Mouse (Mus musculus) forebrain, embryonic 13.5 days (tissue): ENCODE data around the gene Pcif1. TPM values are rescaled to one million over a fixed set of nuclear protein-coding genes. Genes with fewer than 3 reads are reported as not detected.
A peak's percentile ranks its signal among the peaks of the same experiment; 100 is the strongest.
"Not testable (repeated sequence)": the region's sequence is repeated elsewhere in the genome, so short reads cannot be mapped to it uniquely, and the experiment has no call there.

Experiments
- ATAC-seq: fragments of 200-750 bp; cut with Nextera tagmentation; 2 replicates; pipeline ENCODE4 v1.8.0; 2017
- H3K27ac ChIP-seq: fragments of 300-500 bp; sonication (generic); 2 replicates; pipeline ENCODE4 v1.5.1; 2015; ENCODE audit warnings: inconsistent platforms, mild to moderate bottlenecking, moderate library complexity
- H3K27me3 ChIP-seq: fragments of 300-500 bp; sonication (generic); 2 replicates; pipeline ENCODE4 v1.6.1; 2015; ENCODE audit warnings: mild to moderate bottlenecking, inconsistent platforms
- H3K36me3 ChIP-seq: fragments of 300-500 bp; sonication (generic); 2 replicates; pipeline ENCODE4 v1.6.1; 2015; ENCODE audit warnings: mild to moderate bottlenecking, inconsistent platforms; ENCODE audit not compliant: poor library complexity, severe bottlenecking
- H3K4me1 ChIP-seq: fragments of 300-500 bp; sonication (generic); 2 replicates; pipeline ENCODE4 v1.6.1; 2015; ENCODE audit warnings: inconsistent platforms
- H3K4me2 ChIP-seq: fragments of 300-500 bp; sonication (generic); 2 replicates; pipeline ENCODE4 v1.6.1; 2015; ENCODE audit warnings: inconsistent platforms, mild to moderate bottlenecking, moderate library complexity
- H3K4me3 ChIP-seq: fragments of 300-500 bp; sonication (generic); 2 replicates; pipeline ENCODE4 v1.5.1; 2015; ENCODE audit warnings: mild to moderate bottlenecking, inconsistent platforms
- H3K9ac ChIP-seq: fragments of 300-500 bp; sonication (generic); 2 replicates; pipeline ENCODE4 v1.6.1; 2015; ENCODE audit warnings: mild to moderate bottlenecking, inconsistent platforms
- H3K9me3 ChIP-seq: fragments of 300-500 bp; sonication (generic); replicated peaks from 2 replicates; pipeline ENCODE4 v1.6.1; 2016; ENCODE audit warnings: inconsistent platforms
- WGBS: fragments of 180-500 bp; shearing (Covaris S2); methylation state at CpG from one replicate; pipeline ENCODE4 v1.1.7; 2015; 5-methylcytosine and 5-hydroxymethylcytosine counted together
- polyA plus RNA-seq: library from polyadenylated mRNA; unstranded; fragments of >200 nt; fragmentation: Nextera tagmentation; extraction: Ambion mirVana; gene quantifications from 2 replicates; pipeline ENCODE4 v1.2.1, GENCODE M21; 2015

The Pcif1 gene
- polyA plus RNA-seq, 1 experiment from 2014 or later = 101 TPM

DNA sequence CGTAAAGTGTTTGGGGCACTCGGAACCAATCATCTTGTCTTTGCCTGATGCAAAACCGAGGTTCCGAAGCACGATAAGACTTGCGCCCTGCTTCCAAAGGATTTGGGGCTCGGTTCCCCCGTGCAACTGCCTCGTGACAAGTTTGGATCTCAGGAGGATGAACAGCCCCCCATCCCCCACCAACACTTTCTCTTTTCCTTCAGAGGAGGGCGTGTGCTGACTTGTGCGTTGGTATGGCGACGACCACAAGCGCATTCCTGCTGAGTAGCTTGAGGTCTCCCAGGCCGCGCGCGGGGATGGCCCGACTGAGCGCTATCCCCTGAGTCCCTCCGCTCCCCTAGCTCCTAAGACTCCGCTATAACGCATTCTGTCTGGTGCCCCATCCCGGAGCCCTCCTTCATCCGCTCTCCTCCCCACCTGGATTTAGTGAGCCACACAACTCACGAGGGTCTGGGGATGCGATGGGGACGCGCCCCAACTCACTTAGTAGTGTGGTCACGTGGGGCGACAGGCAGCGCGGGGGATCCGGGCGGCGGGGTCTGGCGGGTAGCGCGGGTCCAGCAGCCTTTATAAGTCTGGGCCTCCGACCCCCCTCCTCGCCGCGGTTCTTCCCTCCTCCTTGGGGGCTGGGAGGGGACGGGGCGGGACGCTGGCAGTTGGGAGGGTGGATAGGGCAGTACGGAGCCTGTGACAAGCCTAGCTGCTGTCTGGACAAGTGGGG lies 21.8 kb upstream of the Pcif1 start, which contains the start of gene Pltp:
Pltp (minus strand) TSS at position 611 of the 721 bp plus-strand sequence.
- H3K4me1 ChIP-seq = peaks cover 28% of the 10 kb centered on the region
- H3K27ac ChIP-seq = no peak within 1 kb of the TSS
- WGBS = under 1% methylated on average over 47 of the region's 47 CpGs
- no peaks in the 10 kb centered on the region for H3K36me3 ChIP-seq
- peaks cover 56% of the 10 kb centered on the region for H3K27me3 ChIP-seq
- peak; percentile 74 for ATAC-seq
- peak within 1 kb of the TSS; percentile 96 for H3K4me2 ChIP-seq
- H3K9ac ChIP-seq = peak within 1 kb of the TSS; percentile 61
- peak within 1 kb of the TSS; percentile 49 for H3K4me3 ChIP-seq
- no peaks in the 10 kb centered on the region for H3K9me3 ChIP-seq

DNA sequence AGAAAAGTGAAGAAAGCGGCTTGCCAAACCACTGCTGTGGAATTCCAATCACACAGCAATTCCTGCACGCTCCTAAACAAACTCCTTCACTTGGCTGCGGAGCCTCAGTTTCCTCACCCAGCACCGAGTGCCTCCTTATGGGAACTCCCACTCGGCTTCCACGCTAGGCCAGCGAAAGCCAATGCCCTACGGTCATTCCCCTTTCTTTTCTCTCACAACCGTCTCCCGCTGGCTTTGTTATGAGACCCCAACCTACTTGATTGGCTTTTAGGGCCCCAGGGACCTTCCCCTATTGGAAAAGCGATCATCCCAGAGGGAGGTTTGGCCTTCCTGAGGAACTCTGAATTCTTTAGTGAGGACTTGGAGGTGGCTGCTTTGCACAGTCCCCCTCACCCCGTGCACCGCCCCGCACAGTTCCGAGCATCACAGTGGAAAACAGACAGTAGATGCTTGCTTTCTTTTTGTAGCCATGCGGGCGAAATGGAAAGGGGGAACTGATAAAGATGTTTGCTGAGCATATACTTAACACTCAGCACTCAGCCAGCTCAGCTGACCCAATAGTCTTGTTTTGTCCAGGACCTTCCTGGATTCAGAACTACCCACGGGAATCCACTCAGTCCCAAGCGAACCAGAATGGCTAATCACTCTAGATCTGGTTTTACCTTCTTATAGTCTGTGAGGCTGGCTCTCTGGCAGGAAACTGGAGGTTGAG lies 21.1 kb upstream of the Pcif1 start:
- peaks cover 56% of the 10 kb centered on the region for H3K27me3 ChIP-seq

DNA sequence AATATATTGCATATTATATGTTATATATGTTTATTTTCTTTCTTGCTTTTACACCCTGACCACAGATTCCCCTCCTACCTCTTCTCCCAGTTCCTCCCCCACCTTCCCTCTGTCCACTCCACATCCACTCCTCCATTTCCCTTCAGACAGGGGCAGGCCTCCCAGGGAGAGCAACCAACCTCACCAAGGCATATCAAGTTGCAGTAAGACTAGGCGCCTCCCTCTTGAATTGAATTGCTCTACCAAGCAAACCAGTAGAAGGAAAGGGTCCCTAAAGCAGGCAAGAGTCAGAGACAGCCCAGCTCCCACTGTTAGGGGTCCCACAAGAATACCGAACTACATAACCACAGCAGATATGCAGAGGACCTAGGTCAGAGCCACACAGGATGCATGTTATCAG lies 19.9 kb upstream of the Pcif1 start:
- H3K27me3 ChIP-seq = peaks cover 53% of the 10 kb centered on the region
- no peaks in the 10 kb centered on the region for H3K36me3 ChIP-seq
- ATAC-seq = no peak
- WGBS = 56% methylated on average over 2 of the region's 2 CpGs
- H3K9ac ChIP-seq = no peak overlapping the region
- H3K9me3 ChIP-seq = no peaks in the 10 kb centered on the region
- no peak overlapping the region for H3K27ac ChIP-seq
- no peak overlapping the region for H3K4me2 ChIP-seq
- peaks cover 32% of the 10 kb centered on the region for H3K4me1 ChIP-seq
- H3K4me3 ChIP-seq = no peak overlapping the region

More for the DNA sequence above, 21.1 kb upstream of the Pcif1 start:
- no peaks in the 10 kb centered on the region for H3K36me3 ChIP-seq
- 0 out of 2 replicates have a peak, but pooled peaks have one; percentile 17 for ATAC-seq
- no peak overlapping the region for H3K27ac ChIP-seq
- H3K4me3 ChIP-seq = peak overlapping the region; percentile 49
- H3K9ac ChIP-seq = peak overlapping the region; percentile 61
- H3K4me1 ChIP-seq = peaks cover 32% of the 10 kb centered on the region
- 2% methylated on average over 19 of the region's 19 CpGs for WGBS
- H3K4me2 ChIP-seq = peak overlapping the region; percentile 96
- H3K9me3 ChIP-seq = no peaks in the 10 kb centered on the region

DNA sequence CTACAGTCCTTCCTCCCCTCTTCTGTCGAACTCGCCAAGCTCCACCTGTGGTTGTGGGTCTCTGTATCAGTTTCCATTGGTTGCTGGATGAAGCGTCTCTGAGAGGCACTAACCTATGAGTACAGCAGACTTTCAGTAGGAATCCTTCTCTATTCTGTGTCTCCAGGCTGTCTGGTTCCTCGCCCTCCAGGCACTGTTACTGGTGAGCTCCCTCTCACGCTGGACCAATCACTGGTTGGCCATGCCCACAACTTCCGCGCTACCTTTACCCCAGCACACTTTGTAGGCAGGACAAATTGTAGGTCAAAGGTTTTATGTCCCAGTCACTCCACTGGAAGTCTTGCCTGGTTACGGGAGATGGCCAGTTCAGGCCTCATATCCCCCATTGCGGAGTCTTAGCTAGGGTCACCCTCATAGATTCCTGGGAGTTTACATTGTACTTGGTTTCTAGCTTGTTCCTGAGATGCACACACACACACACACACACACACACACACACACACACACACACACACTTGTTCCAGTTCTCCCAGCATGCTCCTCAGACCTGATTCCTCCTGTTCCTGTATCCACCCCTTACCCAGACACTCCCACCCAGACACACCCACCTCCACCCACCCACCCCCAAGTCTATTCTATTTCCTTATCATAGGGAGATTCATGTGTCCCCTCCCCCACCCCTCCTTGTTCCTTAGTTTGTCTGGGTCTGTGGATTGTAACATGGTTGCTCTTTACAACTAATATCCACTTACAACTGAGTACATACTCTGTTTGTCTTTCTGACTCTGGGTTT lies 19.3 kb upstream of the Pcif1 start:
- Histone ChIP-seq H3K27ac (no peak overlapping the region), H3K9ac (no peak overlapping the region), H3K4me2 (no peak overlapping the region), H3K4me1 (peaks cover 32% of the 10 kb centered on the region), H3K36me3 (no peaks in the 10 kb centered on the region), H3K27me3 (peaks cover 48% of the 10 kb centered on the region), H3K9me3 (no peaks in the 10 kb centered on the region), H3K4me3 (no peak overlapping the region)
- 60% methylated on average over 9 of the region's 9 CpGs for WGBS
- ATAC-seq = no peak

DNA sequence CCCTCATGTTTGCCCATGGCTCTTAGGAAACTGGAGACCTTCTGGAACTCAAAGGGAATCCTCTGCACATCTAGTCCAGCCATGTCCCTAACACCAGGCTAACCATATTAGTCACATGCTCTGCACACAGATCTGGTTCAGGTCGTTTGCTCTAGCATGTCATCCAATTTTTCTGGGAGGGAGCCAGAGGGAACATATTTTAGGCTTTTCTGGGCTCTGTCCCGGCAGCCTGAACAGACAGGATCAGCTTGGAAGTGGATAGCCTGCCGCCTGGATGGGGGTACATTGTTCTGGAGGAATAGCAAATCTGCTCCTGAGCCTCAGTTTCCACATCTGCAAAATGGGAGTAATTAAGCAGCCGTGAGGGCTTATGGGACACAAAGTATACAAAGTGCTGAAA lies 18.0 kb upstream of the Pcif1 start:
- no peaks in the 10 kb centered on the region for H3K36me3 ChIP-seq
- H3K9me3 ChIP-seq = no peaks in the 10 kb centered on the region
- no peak overlapping the region for H3K4me3 ChIP-seq
- peaks cover 37% of the 10 kb centered on the region for H3K27me3 ChIP-seq
- no peak overlapping the region for H3K4me2 ChIP-seq
- no peak overlapping the region for H3K27ac ChIP-seq
- ATAC-seq = no peak
- no peak overlapping the region for H3K9ac ChIP-seq
- peaks cover 32% of the 10 kb centered on the region for H3K4me1 ChIP-seq
- WGBS = 75% methylated on average over 4 of the region's 4 CpGs

DNA sequence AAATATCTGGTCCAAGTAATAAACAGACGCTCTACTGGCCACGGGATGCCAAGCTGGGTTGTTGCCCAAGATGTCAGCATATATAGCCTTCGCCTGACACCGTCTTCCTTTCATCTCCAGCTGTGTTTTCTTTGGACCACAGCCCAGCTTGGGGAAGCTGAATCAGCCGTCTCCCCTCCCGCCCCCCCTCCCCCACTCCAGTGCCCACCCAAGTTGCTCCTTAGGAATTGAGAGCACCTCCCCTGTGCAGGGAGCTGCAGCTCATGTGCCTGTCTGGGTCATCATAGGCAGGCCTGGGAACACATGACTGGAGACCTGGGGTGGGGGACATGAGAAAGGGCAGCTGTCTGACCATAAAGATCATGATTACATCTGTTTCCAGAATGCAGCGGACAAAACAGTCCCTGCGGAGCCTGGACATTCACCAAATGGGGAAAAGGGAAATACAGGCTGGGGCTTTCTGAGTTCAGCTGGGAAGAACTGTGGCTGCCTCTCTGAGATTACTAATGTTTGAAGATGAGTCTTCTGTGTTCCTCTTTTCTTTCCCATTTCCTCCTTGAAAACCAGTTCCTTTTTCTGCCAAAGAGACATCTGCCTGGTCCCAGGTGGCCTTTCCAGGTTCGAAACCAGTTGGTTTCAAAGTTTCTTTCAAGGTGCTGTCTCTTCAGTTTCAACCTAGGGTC lies 16.8 kb upstream of the Pcif1 start:
- Histone ChIP-seq H3K4me1 (peaks cover 20% of the 10 kb centered on the region), H3K36me3 (no peaks in the 10 kb centered on the region), H3K9me3 (no peaks in the 10 kb centered on the region), H3K4me3 (no peak overlapping the region), H3K4me2 (no peak overlapping the region), H3K9ac (no peak overlapping the region), H3K27me3 (peaks cover 25% of the 10 kb centered on the region), H3K27ac (no peak overlapping the region)
- WGBS = 48% methylated on average over 9 of the region's 9 CpGs
- peak; percentile 50; the same call in 1 of the 2 replicates for ATAC-seq

DNA sequence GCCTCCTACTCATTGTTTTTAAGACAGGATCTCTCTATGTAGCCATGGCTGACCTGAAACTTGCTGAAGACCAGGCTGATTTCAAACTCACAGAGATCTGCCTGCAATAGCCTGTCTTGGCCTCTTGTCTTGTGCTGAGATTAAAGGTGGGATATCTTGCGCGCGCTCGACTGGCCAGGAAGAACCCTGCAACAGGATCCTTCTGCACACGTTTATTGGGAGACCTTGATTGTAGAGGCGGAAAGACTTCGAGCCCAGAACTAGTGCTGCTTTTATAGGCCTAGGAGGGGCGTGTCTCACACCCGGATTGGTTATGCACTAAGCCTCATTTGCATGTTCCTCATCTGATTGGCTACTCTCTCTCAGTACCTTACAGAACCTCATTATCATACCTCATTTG lies 15.7 kb upstream of the Pcif1 start:
- H3K4me3 ChIP-seq, H3K9ac ChIP-seq, H3K4me1 ChIP-seq, H3K4me2 ChIP-seq, ATAC-seq, H3K36me3 ChIP-seq, H3K9me3 ChIP-seq, H3K27ac ChIP-seq: not testable (repeated sequence)
- WGBS = 92% methylated on average over 9 of the region's 9 CpGs
- H3K27me3 ChIP-seq = peaks cover 14% of the 10 kb centered on the region

DNA sequence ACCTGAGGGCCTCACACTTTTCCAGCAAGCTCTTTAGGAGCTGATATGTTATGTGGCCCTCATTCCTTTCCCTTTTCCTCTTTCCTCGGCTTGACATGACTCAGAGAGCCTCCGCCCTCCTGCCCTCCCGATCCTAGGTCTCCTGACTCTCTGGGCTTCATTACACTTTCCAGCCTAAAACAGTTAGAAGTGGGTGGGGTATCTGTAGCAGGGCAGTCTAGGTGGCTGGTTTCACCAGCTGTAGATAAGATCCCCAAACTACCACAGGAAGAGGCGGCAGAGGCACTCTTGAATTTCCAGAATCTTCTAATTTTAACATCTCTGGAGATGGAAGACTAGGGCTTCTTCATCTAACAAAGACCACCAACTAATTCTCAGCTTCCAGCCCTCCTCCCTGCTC lies 14.5 kb upstream of the Pcif1 start:
- no peak for ATAC-seq
- no peak overlapping the region for H3K9ac ChIP-seq

DNA sequence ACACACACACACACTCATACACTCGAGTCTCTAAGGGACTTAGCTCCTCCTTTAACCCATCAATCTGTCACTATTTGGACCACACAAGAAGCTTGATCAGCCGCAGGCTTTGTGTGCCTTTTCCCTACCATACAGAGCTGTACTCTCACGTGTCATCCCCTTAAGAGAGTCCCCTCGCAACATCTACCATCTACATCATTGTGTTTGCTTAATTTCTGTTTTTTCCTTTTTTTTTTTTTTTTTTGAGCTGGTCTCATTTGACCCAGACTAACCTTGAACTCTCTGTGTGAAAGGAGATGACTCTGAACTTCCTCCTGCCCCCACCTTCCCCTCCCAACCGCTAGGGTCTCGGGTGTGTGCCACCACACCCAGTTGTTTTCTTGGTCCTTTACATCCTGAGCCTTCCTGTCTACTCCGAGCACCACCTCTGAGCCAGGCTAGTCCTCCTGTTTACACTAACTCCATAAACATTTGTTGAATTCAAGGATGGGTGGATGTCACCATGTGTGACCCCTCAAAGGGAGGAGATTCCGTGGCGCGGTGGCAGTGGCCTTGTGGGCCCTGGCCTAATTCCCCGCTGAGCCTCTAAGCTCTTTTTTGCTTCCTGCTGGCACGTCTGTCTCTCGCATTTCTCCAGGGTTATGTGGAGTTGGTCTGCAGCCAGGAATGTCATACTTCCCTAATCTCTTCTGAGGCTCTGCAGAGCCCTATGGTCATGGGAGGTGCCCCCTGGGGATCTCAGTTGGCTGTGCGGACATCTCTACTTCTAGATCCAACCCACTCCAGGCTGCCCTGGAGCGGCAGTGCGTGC lies 12.2 kb upstream of the Pcif1 start:
- H3K9ac ChIP-seq = no peak overlapping the region
- no peaks in the 10 kb centered on the region for H3K9me3 ChIP-seq
- no peaks in the 10 kb centered on the region for H3K27me3 ChIP-seq
- H3K4me3 ChIP-seq = no peak overlapping the region
- no peak overlapping the region for H3K4me2 ChIP-seq
- no peak overlapping the region for H3K27ac ChIP-seq
- WGBS = 67% methylated on average over 16 of the region's 16 CpGs
- no peak for ATAC-seq
- peaks cover 7% of the 10 kb centered on the region for H3K4me1 ChIP-seq
- no peaks in the 10 kb centered on the region for H3K36me3 ChIP-seq

More for the DNA sequence above, 14.5 kb upstream of the Pcif1 start:
- Histone ChIP-seq H3K27me3 (peaks cover 3% of the 10 kb centered on the region), H3K4me3 (no peak overlapping the region), H3K4me1 (peaks cover 10% of the 10 kb centered on the region), H3K27ac (no peak overlapping the region), H3K9me3 (no peaks in the 10 kb centered on the region), H3K36me3 (no peaks in the 10 kb centered on the region), H3K4me2 (no peak overlapping the region)
- 87% methylated on average over 4 of the region's 4 CpGs for WGBS

DNA sequence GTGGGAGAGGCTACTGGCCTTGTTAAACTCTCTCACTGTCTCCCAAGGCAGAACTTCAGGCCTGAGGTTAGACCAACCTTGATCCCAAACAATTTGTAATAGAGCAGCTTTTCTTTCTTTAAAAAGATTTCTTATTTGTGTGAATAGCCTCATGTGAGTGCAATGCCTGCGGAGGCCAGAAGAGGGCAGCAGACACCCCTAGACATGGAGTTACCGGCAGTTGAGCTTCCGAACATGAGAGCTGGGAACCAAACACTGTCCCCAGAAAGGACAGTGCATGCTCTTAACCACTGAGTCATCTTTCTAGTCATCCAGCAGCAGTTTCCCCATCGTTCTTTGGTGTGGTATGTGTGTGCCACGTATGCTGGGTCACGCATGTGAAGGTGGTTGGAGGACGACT lies 11.5 kb upstream of the Pcif1 start:
- Histone ChIP-seq H3K4me2 (no peak overlapping the region), H3K9me3 (no peaks in the 10 kb centered on the region), H3K4me1 (peaks cover under 1% of the 10 kb centered on the region; the same call in 1 of the 2 replicates), H3K27ac (no peak overlapping the region), H3K27me3 (no peaks in the 10 kb centered on the region), H3K36me3 (no peaks in the 10 kb centered on the region), H3K9ac (no peak overlapping the region), H3K4me3 (no peak overlapping the region)
- 91% methylated on average over 7 of the region's 7 CpGs for WGBS
- no peak for ATAC-seq

DNA sequence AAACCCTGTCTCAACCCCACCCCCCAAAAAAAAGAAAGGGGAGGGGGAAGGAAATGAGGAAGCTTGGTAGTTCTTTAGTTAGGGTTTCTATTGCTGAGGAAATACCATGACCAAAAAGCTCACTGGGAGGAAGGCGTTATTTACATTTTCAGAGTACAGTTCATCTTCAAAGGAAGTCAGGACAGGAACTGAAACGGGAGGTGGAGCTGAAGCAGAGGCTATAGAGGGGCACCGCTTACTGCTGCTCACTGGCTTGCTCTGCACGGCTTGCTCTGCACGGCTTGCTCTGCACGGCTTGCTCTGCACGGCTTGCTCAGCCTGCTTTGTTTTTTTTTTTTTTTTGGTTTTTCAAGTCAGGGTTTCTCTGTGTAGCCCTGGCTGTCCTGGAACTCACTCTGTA lies 10.6 kb upstream of the Pcif1 start:
- Histone ChIP-seq H3K9me3 (no peaks in the 10 kb centered on the region), H3K4me1 (no peaks in the 10 kb centered on the region), H3K27me3 (no peaks in the 10 kb centered on the region), H3K9ac (no peak overlapping the region), H3K4me3 (no peak overlapping the region), H3K36me3 (no peaks in the 10 kb centered on the region), H3K4me2 (no peak overlapping the region), H3K27ac (no peak overlapping the region)
- WGBS = 80% methylated on average over 7 of the region's 7 CpGs
- no peak for ATAC-seq
